1 mouse cellular context compared by ENCODE assay signal in genomic region chr11:100761547-100762045, GRCm38 (mm10).
TF ChIP-seq lines count a peak whose summit lies in the region.

No protein-coding gene starts in this region.

TF ChIP-seq in MEL, 35 proteins besides CTCF, POLR2A, EP300 and RAD21:
- TF ChIP-seq MEF2A (IDR thresholded peaks at IDR 0.05; ENCODE audit: extremely low read depth, insufficient replicate concordance, low read depth, low read length, poor library complexity, severe bottlenecking), result no peak
- no peak for TF ChIP-seq TBP (IDR thresholded peaks at IDR 0.05; ENCODE audit: low read depth, low read length)
- no peak for TF ChIP-seq ETS1 (IDR thresholded peaks at IDR 0.05; ENCODE audit: low read depth, low read length)
- no peak for TF ChIP-seq POLR2AphosphoS5 (IDR thresholded peaks at IDR 0.05; ENCODE audit: borderline replicate concordance, low read depth, low read length)
- TF ChIP-seq TAL1 (IDR thresholded peaks at IDR 0.05; ENCODE audit: low read length), result no peak
- TF ChIP-seq UBTF (IDR thresholded peaks at IDR 0.05; ENCODE audit: borderline replicate concordance, insufficient read depth, low read depth, low read length), result no peak
- no peak for TF ChIP-seq E2F4 (IDR thresholded peaks at IDR 0.05; ENCODE audit: borderline replicate concordance, low read depth, low read length)
- no peak for TF ChIP-seq ELF1 (IDR thresholded peaks at IDR 0.05; ENCODE audit: low read depth, low read length)
- no peak for TF ChIP-seq SIN3A (IDR thresholded peaks at IDR 0.05; ENCODE audit: low read length)
- TF ChIP-seq MYB (IDR thresholded peaks at IDR 0.05; ENCODE audit: low read depth, low read length), result no peak
- no peak for TF ChIP-seq BHLHE40 (IDR thresholded peaks at IDR 0.05; ENCODE audit: borderline replicate concordance, low read depth, low read length)
- TF ChIP-seq MXI1 (IDR thresholded peaks at IDR 0.05; ENCODE audit: low read depth, low read length), result no peak
- TF ChIP-seq GATA1 (IDR thresholded peaks at IDR 0.05; ENCODE audit: low read depth, low read length), result no peak
- TF ChIP-seq RCOR1 (IDR thresholded peaks at IDR 0.05; ENCODE audit: low read depth, low read length), result no peak
- TF ChIP-seq USF1 (IDR thresholded peaks at IDR 0.05; ENCODE audit: low read depth, low read length), result no peak
- no peak for TF ChIP-seq NRF1 (IDR thresholded peaks at IDR 0.05; ENCODE audit: insufficient read depth, low read depth, low read length, poor library complexity, severe bottlenecking)
- no peak for TF ChIP-seq USF2 (IDR thresholded peaks at IDR 0.05; ENCODE audit: borderline replicate concordance in 1 of 2, insufficient read depth in 1 of 2, low read depth in 1 of 2, low read length in 2 of 2)
- TF ChIP-seq SMC3 (IDR thresholded peaks at IDR 0.05; ENCODE audit: low read depth, low read length), result no peak
- no peak for TF ChIP-seq ZC3H11A (IDR thresholded peaks at IDR 0.05; ENCODE audit: low read depth, low read length)
TF ChIP-seq in MEL: peak in this region for 0.
